Mouse (Mus musculus) neural tube, postnatal 0 days (tissue): ENCODE measurements around the gene Wdr46. TPM values are rescaled to one million over a fixed set of nuclear protein-coding genes. Genes with fewer than 3 reads are reported as not detected.

Experiments
- polyA plus RNA-seq: library from polyadenylated mRNA; unstranded; fragments of >200 nt; fragmentation: Nextera tagmentation; extraction: Ambion mirVana; gene quantifications from 2 replicates; pipeline ENCODE4 v1.2.1, GENCODE M21; 2015

Wdr46 gene
- polyA plus RNA-seq: 17.0 and 17.9 TPM in 2 replicates

GRCm38 (mm10) chr17:33940206-33940805, at the start of gene Wdr46, which contains the start of gene Pfdn6:
TSS of gene Wdr46 (plus strand) at chr17:33940660.
TSS of gene Pfdn6 (minus strand) at chr17:33940343.

GRCm38 (mm10) chr17:33904835-33905234, 35.6 kb upstream of the Wdr46 start, which contains the start of gene Platr17:
TSS of gene Platr17 (plus strand) at chr17:33905135.

GRCm38 (mm10) chr17:33909077-33909868, 31.2 kb upstream of the Wdr46 start, which contains the start of gene Daxx:
TSS of gene Daxx (plus strand) at chr17:33909414.

GRCm38 (mm10) chr17:33915671-33916250, 24.7 kb upstream of the Wdr46 start, which contains the start of the genes Tapbp and Zbtb22:
TSS of gene Tapbp (plus strand) at chr17:33915899.
TSS of gene Zbtb22 (plus strand) at chr17:33915904.

GRCm38 (mm10) chr17:33929371-33930279, 10.8 kb upstream of the Wdr46 start, which contains the start of gene Rgl2:
TSS of gene Rgl2 (plus strand) at chr17:33929543.

GRCm38 (mm10) chr17:33951021-33951946, 10.8 kb downstream of the Wdr46 start, which contains the start of gene B3galt4:
TSS of gene B3galt4 (minus strand) at chr17:33951488.

GRCm38 (mm10) chr17:33955555-33956214, 15.2 kb downstream of the Wdr46 start, which contains the start of the genes Vps52 and Rps18:
TSS of gene Vps52 (plus strand) at chr17:33955812.
TSS of gene Rps18 (minus strand) at chr17:33956001.

Other genes with a start within 250 kb of the Wdr46 start
- gene March2, start 222.0 kb upstream of the Wdr46 start, polyA plus RNA-seq: 76.0 and 80.0 TPM in 2 replicates
- gene Rab11b, start 180.1 kb upstream of the Wdr46 start, polyA plus RNA-seq: 488 and 491 TPM in 2 replicates
- gene Angptl4, start 158.8 kb upstream of the Wdr46 start, polyA plus RNA-seq: 41.0 and 44.6 TPM in 2 replicates
- gene Kank3, start 130.1 kb upstream of the Wdr46 start, polyA plus RNA-seq: 38.1 and 42.0 TPM in 2 replicates
- 552 and 646 TPM in 2 replicates for gene Rps28, start 116.1 kb upstream of the Wdr46 start, polyA plus RNA-seq
- gene Ndufa7, start 116.1 kb upstream of the Wdr46 start, polyA plus RNA-seq: 595 and 638 TPM in 2 replicates
- gene Cd320, start 97.6 kb upstream of the Wdr46 start, polyA plus RNA-seq: 51.5 and 57.3 TPM in 2 replicates
- not detected in 2 replicates for gene Gm7029, start 66.8 kb upstream of the Wdr46 start, polyA plus RNA-seq
- gene Kifc1, start 50.0 kb upstream of the Wdr46 start, polyA plus RNA-seq: 1.6 TPM in 2 replicates
- gene Platr17, start 35.5 kb upstream of the Wdr46 start, polyA plus RNA-seq: 1.4 and 1.5 TPM in 2 replicates
- 40.7 and 43.3 TPM in 2 replicates for gene Daxx, start 31.2 kb upstream of the Wdr46 start, polyA plus RNA-seq
- 47.9 and 55.8 TPM in 2 replicates for gene Tapbp, start 24.8 kb upstream of the Wdr46 start, polyA plus RNA-seq
- gene Zbtb22, start 24.8 kb upstream of the Wdr46 start, polyA plus RNA-seq: 18.3 and 18.5 TPM in 2 replicates
- gene Rgl2, start 11.1 kb upstream of the Wdr46 start, polyA plus RNA-seq: 40.2 and 49.4 TPM in 2 replicates
- gene Pfdn6, start 317 bp upstream of the Wdr46 start, polyA plus RNA-seq: 181 TPM in 2 replicates
- gene B3galt4, start 10.8 kb downstream of the Wdr46 start, polyA plus RNA-seq: 13.6 and 15.4 TPM in 2 replicates
- gene Vps52, start 15.2 kb downstream of the Wdr46 start, polyA plus RNA-seq: 60.0 and 63.3 TPM in 2 replicates
- gene Rps18, start 15.3 kb downstream of the Wdr46 start, polyA plus RNA-seq: 872 and 906 TPM in 2 replicates
- gene H2-K1, start 59.7 kb downstream of the Wdr46 start, polyA plus RNA-seq: 23.9 and 24.3 TPM in 2 replicates
- gene Ring1, start 84.0 kb downstream of the Wdr46 start, polyA plus RNA-seq: 21.7 and 24.2 TPM in 2 replicates
- 72.0 and 82.6 TPM in 2 replicates for gene H2-Ke6, start 87.4 kb downstream of the Wdr46 start, polyA plus RNA-seq
- 143 and 149 TPM in 2 replicates for gene Slc39a7, start 91.0 kb downstream of the Wdr46 start, polyA plus RNA-seq
- gene Rxrb, start 91.2 kb downstream of the Wdr46 start, polyA plus RNA-seq: 50.1 and 52.1 TPM in 2 replicates
- gene Col11a2, start 98.8 kb downstream of the Wdr46 start, polyA plus RNA-seq: 9.1 and 12.1 TPM in 2 replicates
- gene H2-Oa, start 151.7 kb downstream of the Wdr46 start, polyA plus RNA-seq: 0.25 and 0.64 TPM in 2 replicates
- 26.1 and 27.0 TPM in 2 replicates for gene H2-DMa, start 178.9 kb downstream of the Wdr46 start, polyA plus RNA-seq
- gene Brd2, start 182.0 kb downstream of the Wdr46 start, polyA plus RNA-seq: 107 and 118 TPM in 2 replicates
- gene H2-DMb2, start 202.6 kb downstream of the Wdr46 start, polyA plus RNA-seq: 0.66 and 0.96 TPM in 2 replicates
- 0.80 and 1.1 TPM in 2 replicates for gene H2-DMb1, start 212.4 kb downstream of the Wdr46 start, polyA plus RNA-seq
- 8.0 and 8.7 TPM in 2 replicates for gene Tap1, start 246.9 kb downstream of the Wdr46 start, polyA plus RNA-seq
- gene Psmb9, start 247.1 kb downstream of the Wdr46 start, polyA plus RNA-seq: 3.5 and 3.7 TPM in 2 replicates